Mouse (Mus musculus) lung, adult 2 months (tissue): ENCODE measurements at regions not wholly inside any gene's neighbourhood (a gene's known extent, or its start where the extent isn't known, plus 50 kb on each side); places are given as distances from the start of the nearest gene placed in this dataset.

Source experiments
- CTCF ChIP-seq: fragments of 200-500 bp; IDR thresholded peaks from 2 replicates; pipeline ENCODE4 v1.5.1; 2011; ENCODE audit warnings: mild to moderate bottlenecking, low read length, control low read depth; ENCODE audit not compliant: insufficient read depth
- POLR2A ChIP-seq: fragments of 200-500 bp; IDR thresholded peaks from 2 replicates; pipeline ENCODE4 v1.6.1; 2011; ENCODE audit warnings: low read depth, mild to moderate bottlenecking, control low read depth, low read length, borderline replicate concordance; ENCODE audit errors: extremely low read depth

DNA sequence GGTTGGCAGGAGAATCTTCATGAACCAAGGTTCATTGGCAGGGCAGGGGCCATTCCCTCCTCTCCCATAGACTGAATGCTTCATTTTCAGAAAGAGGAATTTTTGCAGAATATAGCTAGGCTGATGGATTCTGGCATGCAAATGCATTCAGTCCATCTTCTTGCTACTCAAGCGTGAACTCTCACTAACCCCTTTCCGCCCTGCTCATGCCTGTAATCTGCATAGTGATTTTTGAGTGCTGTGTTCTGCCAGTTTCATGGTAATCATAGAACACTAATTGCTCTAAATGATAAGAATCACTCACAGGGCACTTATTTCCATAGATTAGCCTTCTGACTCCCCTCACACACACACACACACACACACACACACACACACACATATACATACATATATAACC lies 119.8 kb upstream of the Onecut1 start:
- TF ChIP-seq CTCF (no peak), POLR2A (no peak)
